Mouse (Mus musculus): ENCODE results near the gene Gm10665. TPM values are rescaled to one million over a fixed set of nuclear protein-coding genes. Genes with fewer than 3 reads are reported as not detected.
"Not testable (repeated sequence)": the region's sequence is repeated elsewhere in the genome, so short reads cannot be mapped to it uniquely, and the experiment has no call there.

Gm10665 gene
- polyA plus RNA-seq (2012; rRNA removed), result not detected in 2 replicates
- polyA plus RNA-seq (2014; fragmentation: Nextera tagmentation; extraction: Ambion mirVana), result not detected in 2 replicates

- not testable (repeated sequence) for H3K4me1 ChIP-seq (ENCODE audit: control insufficient read depth, insufficient read depth, low read length); H3K27ac ChIP-seq (replicated peaks; ENCODE audit: low read depth, low read length); H3K9me3 ChIP-seq (ENCODE audit: control insufficient read depth, low read length); ATAC-seq (ENCODE audit: low FRiP score, low read depth); H3K9ac ChIP-seq (ENCODE audit: low read depth, low read length, severe bottlenecking); DNase-seq (ENCODE audit: low spot score); H3K4me3 ChIP-seq (replicated peaks; ENCODE audit: low read length); H3K27me3 ChIP-seq (ENCODE audit: control insufficient read depth, insufficient read depth, low read length); H3K4me2 ChIP-seq (replicated peaks; ENCODE audit: low read depth, low read length, severe bottlenecking); H3K36me3 ChIP-seq (ENCODE audit: control insufficient read depth, insufficient read depth, low read length)
- no CpG with 5 or more reads among the region's 5 CpGs for WGBS
Measured at GRCm38 (mm10) chr7:22463975-22464374, at the start of gene Gm10665. Gm10665 (minus strand) TSS chr7:22464075.

GRCm38 (mm10) chr7:22499578-22499977 lies 35.7 kb upstream of the Gm10665 start, which contains the start of gene Vmn1r151:
Vmn1r151 (minus strand) TSS chr7:22499678.
- not testable (repeated sequence) for H3K27me3 ChIP-seq (ENCODE audit: control insufficient read depth, insufficient read depth, low read length); H3K9me3 ChIP-seq (ENCODE audit: control insufficient read depth, low read length); H3K4me3 ChIP-seq (replicated peaks; ENCODE audit: low read length); H3K4me1 ChIP-seq (ENCODE audit: control insufficient read depth, insufficient read depth, low read length); H3K9ac ChIP-seq (ENCODE audit: low read depth, low read length, severe bottlenecking); H3K4me2 ChIP-seq (replicated peaks; ENCODE audit: low read depth, low read length, severe bottlenecking); DNase-seq (ENCODE audit: low spot score); ATAC-seq (ENCODE audit: low FRiP score, low read depth); H3K27ac ChIP-seq (replicated peaks; ENCODE audit: low read depth, low read length); H3K36me3 ChIP-seq (ENCODE audit: control insufficient read depth, insufficient read depth, low read length)
- WGBS, result 39% methylated on average over 1 of the region's 3 CpGs

DNA sequence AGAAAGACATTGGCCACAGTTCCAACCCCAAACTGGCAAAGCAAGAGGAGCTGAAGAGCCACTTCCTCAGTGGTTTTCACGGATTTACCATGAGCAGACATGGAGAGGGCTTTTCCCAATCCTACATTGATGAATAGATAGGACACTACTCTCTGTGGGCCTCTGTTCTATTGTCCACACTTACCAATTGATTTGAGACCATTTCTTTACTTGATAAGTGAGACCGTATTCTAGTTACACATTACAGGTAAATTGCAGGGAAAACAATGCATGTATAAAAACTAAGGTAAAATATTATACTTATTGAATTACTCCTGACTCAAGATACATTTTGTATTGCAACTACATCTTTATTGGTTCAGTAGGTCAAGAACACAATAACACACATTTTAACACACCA lies 25.7 kb downstream of the Gm10665 start, which contains the start of gene Vmn1r149:
TSS of gene Vmn1r149 (minus strand) at position 101 of the 400 bp plus-strand sequence.
- not testable (repeated sequence) for H3K4me3 ChIP-seq (replicated peaks; ENCODE audit: low read length); ATAC-seq (ENCODE audit: low FRiP score, low read depth); H3K9ac ChIP-seq (ENCODE audit: low read depth, low read length, severe bottlenecking); H3K9me3 ChIP-seq (ENCODE audit: control insufficient read depth, low read length); H3K27me3 ChIP-seq (ENCODE audit: control insufficient read depth, insufficient read depth, low read length); DNase-seq (ENCODE audit: low spot score); H3K36me3 ChIP-seq (ENCODE audit: control insufficient read depth, insufficient read depth, low read length); H3K4me2 ChIP-seq (replicated peaks; ENCODE audit: low read depth, low read length, severe bottlenecking); H3K4me1 ChIP-seq (ENCODE audit: control insufficient read depth, insufficient read depth, low read length); H3K27ac ChIP-seq (replicated peaks; ENCODE audit: low read depth, low read length)
- WGBS, result no CpG with 5 or more reads among the region's 2 CpGs

DNA sequence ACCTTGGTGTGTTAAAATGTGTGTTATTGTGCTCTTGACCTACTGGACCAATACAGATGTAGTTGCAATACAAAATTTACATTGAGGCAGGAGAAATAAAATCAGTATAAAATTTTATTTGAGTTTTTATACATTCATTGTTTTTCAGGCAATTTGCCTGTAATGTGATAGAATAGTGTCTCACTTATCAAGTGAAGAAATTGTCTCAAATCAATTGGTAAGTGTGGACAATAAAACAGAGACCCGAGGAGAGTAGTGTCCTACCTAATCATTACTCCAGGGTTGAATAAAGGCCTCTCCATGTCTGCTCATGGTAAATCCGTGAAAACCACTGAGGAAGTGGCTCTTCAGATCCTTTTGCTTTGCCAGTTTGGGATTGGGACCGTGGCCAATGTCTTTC lies 50.6 kb downstream of the Gm10665 start, which contains the start of gene Vmn1r148:
TSS of gene Vmn1r148 (plus strand) at position 301 of the 400 bp plus-strand sequence.
- not testable (repeated sequence) for H3K27me3 ChIP-seq (ENCODE audit: control insufficient read depth, insufficient read depth, low read length); H3K4me2 ChIP-seq (replicated peaks; ENCODE audit: low read depth, low read length, severe bottlenecking); H3K36me3 ChIP-seq (ENCODE audit: control insufficient read depth, insufficient read depth, low read length); H3K27ac ChIP-seq (replicated peaks; ENCODE audit: low read depth, low read length); DNase-seq (ENCODE audit: low spot score); H3K4me3 ChIP-seq (replicated peaks; ENCODE audit: low read length); ATAC-seq (ENCODE audit: low FRiP score, low read depth); H3K9me3 ChIP-seq (ENCODE audit: control insufficient read depth, low read length); H3K9ac ChIP-seq (ENCODE audit: low read depth, low read length, severe bottlenecking); H3K4me1 ChIP-seq (ENCODE audit: control insufficient read depth, insufficient read depth, low read length)
- no CpG with 5 or more reads among the region's 3 CpGs for WGBS

Other genes with a start within 250 kb of the Gm10665 start
- not detected in 2 replicates for gene Gm8453, start 234.6 kb downstream of the Gm10665 start, polyA plus RNA-seq (2012; rRNA removed)
- gene Gm8453, start 234.6 kb downstream of the Gm10665 start, polyA plus RNA-seq (2014; fragmentation: Nextera tagmentation; extraction: Ambion mirVana), result not detected in 2 replicates
- not detected in 2 replicates for gene Gm4187, start 134.4 kb downstream of the Gm10665 start, polyA plus RNA-seq (2012; rRNA removed)
- not detected in 2 replicates for gene Gm4187, start 134.4 kb downstream of the Gm10665 start, polyA plus RNA-seq (2014; fragmentation: Nextera tagmentation; extraction: Ambion mirVana)
- gene Gm8660, start 93.0 kb downstream of the Gm10665 start, polyA plus RNA-seq (2012; rRNA removed), result not detected in 2 replicates
- gene Gm8660, start 93.0 kb downstream of the Gm10665 start, polyA plus RNA-seq (2014; fragmentation: Nextera tagmentation; extraction: Ambion mirVana), result not detected in 2 replicates
- not detected in 2 replicates for gene Vmn1r148, start 50.5 kb downstream of the Gm10665 start, polyA plus RNA-seq (2012; rRNA removed)
- not detected in 2 replicates for gene Vmn1r148, start 50.5 kb downstream of the Gm10665 start, polyA plus RNA-seq (2014; fragmentation: Nextera tagmentation; extraction: Ambion mirVana)
- gene Vmn1r149, start 25.8 kb downstream of the Gm10665 start, polyA plus RNA-seq (2012; rRNA removed), result not detected in 2 replicates
- gene Vmn1r149, start 25.8 kb downstream of the Gm10665 start, polyA plus RNA-seq (2014; fragmentation: Nextera tagmentation; extraction: Ambion mirVana), result not detected in 2 replicates
- gene Vmn1r151, start 35.6 kb upstream of the Gm10665 start, polyA plus RNA-seq (2012; rRNA removed), result not detected in 2 replicates
- gene Vmn1r151, start 35.6 kb upstream of the Gm10665 start, polyA plus RNA-seq (2014; fragmentation: Nextera tagmentation; extraction: Ambion mirVana), result not detected in 2 replicates
- gene Vmn1r152, start 58.9 kb upstream of the Gm10665 start, polyA plus RNA-seq (2012; rRNA removed), result not detected in 2 replicates
- gene Vmn1r152, start 58.9 kb upstream of the Gm10665 start, polyA plus RNA-seq (2014; fragmentation: Nextera tagmentation; extraction: Ambion mirVana), result not detected in 2 replicates
- not detected in 2 replicates for gene Gm8677, start 70.8 kb upstream of the Gm10665 start, polyA plus RNA-seq (2012; rRNA removed)
- gene Gm8677, start 70.8 kb upstream of the Gm10665 start, polyA plus RNA-seq (2014; fragmentation: Nextera tagmentation; extraction: Ambion mirVana), result not detected in 2 replicates
- not detected in 2 replicates for gene Gm4201, start 101.3 kb upstream of the Gm10665 start, polyA plus RNA-seq (2012; rRNA removed)
- gene Gm4201, start 101.3 kb upstream of the Gm10665 start, polyA plus RNA-seq (2014; fragmentation: Nextera tagmentation; extraction: Ambion mirVana), result not detected in 2 replicates
- not detected in 2 replicates for gene Gm4565, start 124.1 kb upstream of the Gm10665 start, polyA plus RNA-seq (2012; rRNA removed)
- gene Gm4565, start 124.1 kb upstream of the Gm10665 start, polyA plus RNA-seq (2014; fragmentation: Nextera tagmentation; extraction: Ambion mirVana), result not detected in 2 replicates
- not detected in 2 replicates for gene Vmn1r155, start 193.9 kb upstream of the Gm10665 start, polyA plus RNA-seq (2012; rRNA removed)
- not detected in 2 replicates for gene Vmn1r155, start 193.9 kb upstream of the Gm10665 start, polyA plus RNA-seq (2014; fragmentation: Nextera tagmentation; extraction: Ambion mirVana)
- not detected in 2 replicates for gene Gm8693, start 228.2 kb upstream of the Gm10665 start, polyA plus RNA-seq (2012; rRNA removed)
- not detected in 2 replicates for gene Gm8693, start 228.2 kb upstream of the Gm10665 start, polyA plus RNA-seq (2014; fragmentation: Nextera tagmentation; extraction: Ambion mirVana)

All from limb, embryonic 14.5 days (tissue).